Mouse (Mus musculus) 3T3-L1 (cell line): ENCODE data around the gene Mrpl53.
A peak's percentile ranks its signal among the peaks of the same experiment; 100 is the strongest.

Experiments
- DNase-seq: peaks from one replicate; pipeline ENCODE4 v3.0.0-alpha.2; 2015; ENCODE audit warnings: low read depth, low spot score

Mrpl53 gene

GRCm38 (mm10) chr6:83120930-83121862 is 12.4 kb downstream of the Mrpl53 start, which contains the start of gene Wbp1:
Gene Wbp1 (minus strand): TSS chr6:83121559.
- DNase-seq, result peak; percentile 100

GRCm38 (mm10) chr6:83121863-83122710 is 13.2 kb downstream of the Mrpl53 start:
- no peak for DNase-seq

GRCm38 (mm10) chr6:83122961-83123360 is 14.1 kb downstream of the Mrpl53 start:
- DNase-seq, result no peak

GRCm38 (mm10) chr6:83124851-83125312 is 16.0 kb downstream of the Mrpl53 start:
- DNase-seq, result peak; percentile 99

GRCm38 (mm10) chr6:83125331-83125730 is 16.5 kb downstream of the Mrpl53 start, which contains the start of gene Ino80b:
Gene Ino80b (minus strand): TSS chr6:83125431.
- DNase-seq, result no peak

- no peak for DNase-seq
Observed at GRCm38 (mm10) chr6:83127419-83127818, 18.6 kb downstream of the Mrpl53 start.

- DNase-seq, result no peak
Observed at GRCm38 (mm10) chr6:83131469-83132034, 22.7 kb downstream of the Mrpl53 start.

GRCm38 (mm10) chr6:83132176-83132919 is 23.5 kb downstream of the Mrpl53 start:
- DNase-seq, result no peak

GRCm38 (mm10) chr6:83134226-83134625 is 25.4 kb downstream of the Mrpl53 start:
- DNase-seq, result no peak

GRCm38 (mm10) chr6:83134951-83135513 is 26.2 kb downstream of the Mrpl53 start, which contains the start of gene Rtkn:
Gene Rtkn (plus strand): TSS chr6:83135463.
- no peak for DNase-seq

GRCm38 (mm10) chr6:83135571-83136161 is 26.8 kb downstream of the Mrpl53 start:
- no peak for DNase-seq

- DNase-seq, result peak; percentile 80
Observed at GRCm38 (mm10) chr6:83136291-83136880, 27.5 kb downstream of the Mrpl53 start.

GRCm38 (mm10) chr6:83136881-83137575 is 28.2 kb downstream of the Mrpl53 start:
- peak; percentile 82 for DNase-seq

- DNase-seq, result peak; percentile 98
Observed at GRCm38 (mm10) chr6:83137576-83137950, 28.7 kb downstream of the Mrpl53 start.

GRCm38 (mm10) chr6:83138056-83138455 is 29.2 kb downstream of the Mrpl53 start:
- peak; percentile 86 for DNase-seq

- DNase-seq, result no peak
Observed at GRCm38 (mm10) chr6:83140044-83140443, 31.2 kb downstream of the Mrpl53 start.

- peak; percentile 44 for DNase-seq
Observed at GRCm38 (mm10) chr6:83141636-83142035, 32.8 kb downstream of the Mrpl53 start.

GRCm38 (mm10) chr6:83142211-83142731 is 33.4 kb downstream of the Mrpl53 start:
- no peak for DNase-seq

- no peak for DNase-seq
Observed at GRCm38 (mm10) chr6:83142886-83143285, 34.0 kb downstream of the Mrpl53 start.
